Mouse (Mus musculus) embryonic fibroblast, embryonic 13.5 days (primary cell): ENCODE measurements around the gene Tmem184b.

ENCODE experiments used
- CTCF ChIP-seq: IDR thresholded peaks from 2 replicates; pipeline ENCODE4 v1.5.1; 2011; ENCODE audit warnings: mild to moderate bottlenecking, control low read depth, low read length, moderate library complexity, borderline replicate concordance; ENCODE audit not compliant: insufficient read depth
- POLR2A ChIP-seq: IDR thresholded peaks from 2 replicates; pipeline ENCODE4 v1.6.1; 2011; ENCODE audit warnings: low read depth, mild to moderate bottlenecking, control low read depth, low read length, moderate library complexity

DNA sequence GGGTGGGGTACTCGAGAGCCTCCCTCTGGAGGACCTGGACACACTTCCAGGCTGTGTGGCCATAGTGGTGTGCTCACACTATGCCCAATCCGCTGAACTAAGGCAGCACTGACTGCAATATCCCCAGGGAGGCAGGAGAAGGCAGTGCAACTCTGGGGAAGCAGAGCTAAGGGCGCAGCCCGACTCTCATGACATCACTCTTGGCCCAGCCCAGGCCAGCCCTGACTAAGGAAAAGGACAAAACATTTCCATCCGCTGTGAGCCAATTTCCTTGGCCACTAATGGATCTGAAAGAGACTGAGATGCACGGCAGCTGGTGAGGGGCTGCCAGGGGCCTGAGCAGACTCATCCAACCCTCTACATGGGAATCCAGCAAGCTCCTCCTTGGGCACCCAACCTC, 25.7 kb downstream of the Tmem184b start:
- TF ChIP-seq POLR2A = no peak
- TF ChIP-seq CTCF = peak; percentile 41; the same call in 1 of the 2 replicates
